Mouse (Mus musculus): Measurements from ENCODE around the gene Sstr5. TPM values are rescaled to one million over a fixed set of nuclear protein-coding genes. Genes with fewer than 3 reads are reported as not detected.

Sstr5 gene
- polyA plus RNA-seq (2012; rRNA removed) (0.09 TPM in 2 replicates), polyA plus RNA-seq (2014; fragmentation: Nextera tagmentation; extraction: Ambion mirVana) (0.10 TPM in 1 of 2 replicates, not detected in the other)

- no peak for TF ChIP-seq POLR2A (IDR thresholded peaks at IDR 0.05; ENCODE audit: borderline replicate concordance, extremely low read depth, insufficient read depth, insufficient read length)
- peak within 1 kb of the TSS; percentile 32 for H3K4me3 ChIP-seq (replicated peaks; ENCODE audit: low read length)
- H3K27me3 ChIP-seq (ENCODE audit: control insufficient read depth, insufficient read depth, low read length), result peaks cover 22% of the 10 kb centered on the region
- no peak for ATAC-seq (ENCODE audit: low FRiP score, low read depth)
- peak within 1 kb of the TSS; percentile 50 for H3K4me2 ChIP-seq (replicated peaks; ENCODE audit: low read depth, low read length, severe bottlenecking)
- no peaks in the 10 kb centered on the region for H3K36me3 ChIP-seq (ENCODE audit: control insufficient read depth, insufficient read depth, low read length)
- DNase-seq (ENCODE audit: low spot score), result no peak
- no peak within 1 kb of the TSS for H3K27ac ChIP-seq (replicated peaks; ENCODE audit: low read depth, low read length)
- WGBS, result 1% methylated on average over 20 of the region's 28 CpGs
- H3K9ac ChIP-seq (ENCODE audit: low read depth, low read length, severe bottlenecking), result peak within 1 kb of the TSS; percentile 48
- peaks cover 3% of the 10 kb centered on the region; the same call in 1 of the 2 replicates for H3K4me1 ChIP-seq (ENCODE audit: control insufficient read depth, insufficient read depth, low read length)
- no peaks in the 10 kb centered on the region for H3K9me3 ChIP-seq (ENCODE audit: control insufficient read depth, low read length)
Observed at GRCm38 (mm10) chr17:25497013-25497412, at the start of gene Sstr5. Gene Sstr5 (minus strand): TSS chr17:25497288.

- no peaks in the 10 kb centered on the region for H3K36me3 ChIP-seq (ENCODE audit: control insufficient read depth, insufficient read depth, low read length)
- H3K9ac ChIP-seq (ENCODE audit: low read depth, low read length, severe bottlenecking), result no peak overlapping the region
- no peak for TF ChIP-seq POLR2A (IDR thresholded peaks at IDR 0.05; ENCODE audit: borderline replicate concordance, extremely low read depth, insufficient read depth, insufficient read length)
- whole genome bisulfite sequencing, result 89% methylated on average over 4 of the region's 4 CpGs
- no peaks in the 10 kb centered on the region for H3K9me3 ChIP-seq (ENCODE audit: control insufficient read depth, low read length)
- no peak for ATAC-seq (ENCODE audit: low FRiP score, low read depth)
- no peak overlapping the region for H3K4me3 ChIP-seq (replicated peaks; ENCODE audit: low read length)
- no peaks in the 10 kb centered on the region for H3K4me1 ChIP-seq (ENCODE audit: control insufficient read depth, insufficient read depth, low read length)
- H3K27me3 ChIP-seq (ENCODE audit: control insufficient read depth, insufficient read depth, low read length), result no peaks in the 10 kb centered on the region
- no peak overlapping the region for H3K27ac ChIP-seq (replicated peaks; ENCODE audit: low read depth, low read length)
- no peak for DNase-seq (ENCODE audit: low spot score)
- no peak overlapping the region for H3K4me2 ChIP-seq (replicated peaks; ENCODE audit: low read depth, low read length, severe bottlenecking)
Observed at GRCm38 (mm10) chr17:25541768-25542167, 44.7 kb upstream of the Sstr5 start.

- Histone ChIP-seq H3K9ac (ENCODE audit: low read depth, low read length, severe bottlenecking) (no peak overlapping the region), H3K4me1 (ENCODE audit: control insufficient read depth, insufficient read depth, low read length) (no peaks in the 10 kb centered on the region), H3K4me3 (replicated peaks; ENCODE audit: low read length) (no peak overlapping the region), H3K36me3 (ENCODE audit: control insufficient read depth, insufficient read depth, low read length) (no peaks in the 10 kb centered on the region), H3K9me3 (ENCODE audit: control insufficient read depth, low read length) (no peaks in the 10 kb centered on the region), H3K27ac (replicated peaks; ENCODE audit: low read depth, low read length) (no peak overlapping the region), H3K27me3 (ENCODE audit: control insufficient read depth, insufficient read depth, low read length) (no peaks in the 10 kb centered on the region), H3K4me2 (replicated peaks; ENCODE audit: low read depth, low read length, severe bottlenecking) (no peak overlapping the region)
- TF ChIP-seq POLR2A (IDR thresholded peaks at IDR 0.05; ENCODE audit: borderline replicate concordance, extremely low read depth, insufficient read depth, insufficient read length), result no peak
- 71% methylated on average over 5 of the region's 5 CpGs for WGBS
- ATAC-seq (ENCODE audit: low FRiP score, low read depth) (no peak), DNase-seq (ENCODE audit: low spot score) (no peak)
Observed at GRCm38 (mm10) chr17:25540731-25541130, 43.6 kb upstream of the Sstr5 start.

- H3K9ac ChIP-seq (ENCODE audit: low read depth, low read length, severe bottlenecking), result no peak overlapping the region
- H3K4me1 ChIP-seq (ENCODE audit: control insufficient read depth, insufficient read depth, low read length), result no peaks in the 10 kb centered on the region
- no peak for TF ChIP-seq POLR2A (IDR thresholded peaks at IDR 0.05; ENCODE audit: borderline replicate concordance, extremely low read depth, insufficient read depth, insufficient read length)
- no peaks in the 10 kb centered on the region for H3K36me3 ChIP-seq (ENCODE audit: control insufficient read depth, insufficient read depth, low read length)
- ATAC-seq (ENCODE audit: low FRiP score, low read depth) (no peak), DNase-seq (ENCODE audit: low spot score) (no peak)
- 52% methylated on average over 27 of the region's 27 CpGs for WGBS
- no peaks in the 10 kb centered on the region for H3K9me3 ChIP-seq (ENCODE audit: control insufficient read depth, low read length)
- H3K4me3 ChIP-seq (replicated peaks; ENCODE audit: low read length), result no peak overlapping the region
- no peaks in the 10 kb centered on the region for H3K27me3 ChIP-seq (ENCODE audit: control insufficient read depth, insufficient read depth, low read length)
- no peak overlapping the region for H3K4me2 ChIP-seq (replicated peaks; ENCODE audit: low read depth, low read length, severe bottlenecking)
- H3K27ac ChIP-seq (replicated peaks; ENCODE audit: low read depth, low read length), result no peak overlapping the region
Observed at GRCm38 (mm10) chr17:25538945-25539875, 42.1 kb upstream of the Sstr5 start.

- no peaks in the 10 kb centered on the region for H3K9me3 ChIP-seq (ENCODE audit: control insufficient read depth, low read length)
- H3K4me2 ChIP-seq (replicated peaks; ENCODE audit: low read depth, low read length, severe bottlenecking), result no peak overlapping the region
- H3K36me3 ChIP-seq (ENCODE audit: control insufficient read depth, insufficient read depth, low read length), result no peaks in the 10 kb centered on the region
- no peaks in the 10 kb centered on the region for H3K27me3 ChIP-seq (ENCODE audit: control insufficient read depth, insufficient read depth, low read length)
- 62% methylated on average over 8 of the region's 8 CpGs for WGBS
- ATAC-seq (ENCODE audit: low FRiP score, low read depth), result no peak
- H3K4me1 ChIP-seq (ENCODE audit: control insufficient read depth, insufficient read depth, low read length), result no peaks in the 10 kb centered on the region; the same call in 1 of the 2 replicates
- no peak for TF ChIP-seq POLR2A (IDR thresholded peaks at IDR 0.05; ENCODE audit: borderline replicate concordance, extremely low read depth, insufficient read depth, insufficient read length)
- H3K27ac ChIP-seq (replicated peaks; ENCODE audit: low read depth, low read length), result no peak overlapping the region
- no peak overlapping the region for H3K9ac ChIP-seq (ENCODE audit: low read depth, low read length, severe bottlenecking)
- H3K4me3 ChIP-seq (replicated peaks; ENCODE audit: low read length), result no peak overlapping the region
- DNase-seq (ENCODE audit: low spot score), result no peak
Observed at GRCm38 (mm10) chr17:25530357-25531022, 33.4 kb upstream of the Sstr5 start.
